Mouse (Mus musculus) left cerebral cortex, postnatal 14 days (tissue): ENCODE results near the gene Vmn1r4. TPM values are rescaled to one million over a fixed set of nuclear protein-coding genes. Genes with fewer than 3 reads are reported as not detected.

Experiments
- DNase-seq, 2 experiments: peaks; one replicate each; pipeline ENCODE4 v3.0.0; 2021 to 2022; ENCODE audit warnings: low spot score in 2 of 2, mixed read lengths in 1 of 2
- intact Hi-C: fragments of 180-260 bp; cut with DNase I; formaldehyde crosslinking; loops from one replicate; pipeline ENCODE4 v1.15.1; 2025
- total RNA-seq, 2 experiments: library from RNA; stranded (reverse); gene quantifications; 2 replicates each; pipeline ENCODE4 v1.2.3; 2021

The Vmn1r4 gene
- total RNA-seq, 2 experiments from 2014 or later = 0.27 TPM; not detected in 1

GRCm38 (mm10) chr6:56910910-56911309, 12.9 kb upstream of the Vmn1r4 start:
- no peak for DNase-seq
- intact Hi-C loops = no loop called here

GRCm38 (mm10) chr6:56913092-56913858, 10.5 kb upstream of the Vmn1r4 start:
- DNase-seq = peak in 1 of 2 experiments; percentile 42
- intact Hi-C loops = no loop called here

GRCm38 (mm10) chr6:56916279-56916678, 7.5 kb upstream of the Vmn1r4 start:
- intact Hi-C loops = no loop called here
- no peak for DNase-seq

GRCm38 (mm10) chr6:56917578-56918368, 6.0 kb upstream of the Vmn1r4 start:
- DNase-seq = no peak

GRCm38 (mm10) chr6:56919330-56920044, 4.3 kb upstream of the Vmn1r4 start:
- DNase-seq = no peak
- intact Hi-C loops = no loop called here

More at GRCm38 (mm10) chr6:56917578-56918368, 6.0 kb upstream of the Vmn1r4 start:
- intact Hi-C loops = no loop called here

DNA sequence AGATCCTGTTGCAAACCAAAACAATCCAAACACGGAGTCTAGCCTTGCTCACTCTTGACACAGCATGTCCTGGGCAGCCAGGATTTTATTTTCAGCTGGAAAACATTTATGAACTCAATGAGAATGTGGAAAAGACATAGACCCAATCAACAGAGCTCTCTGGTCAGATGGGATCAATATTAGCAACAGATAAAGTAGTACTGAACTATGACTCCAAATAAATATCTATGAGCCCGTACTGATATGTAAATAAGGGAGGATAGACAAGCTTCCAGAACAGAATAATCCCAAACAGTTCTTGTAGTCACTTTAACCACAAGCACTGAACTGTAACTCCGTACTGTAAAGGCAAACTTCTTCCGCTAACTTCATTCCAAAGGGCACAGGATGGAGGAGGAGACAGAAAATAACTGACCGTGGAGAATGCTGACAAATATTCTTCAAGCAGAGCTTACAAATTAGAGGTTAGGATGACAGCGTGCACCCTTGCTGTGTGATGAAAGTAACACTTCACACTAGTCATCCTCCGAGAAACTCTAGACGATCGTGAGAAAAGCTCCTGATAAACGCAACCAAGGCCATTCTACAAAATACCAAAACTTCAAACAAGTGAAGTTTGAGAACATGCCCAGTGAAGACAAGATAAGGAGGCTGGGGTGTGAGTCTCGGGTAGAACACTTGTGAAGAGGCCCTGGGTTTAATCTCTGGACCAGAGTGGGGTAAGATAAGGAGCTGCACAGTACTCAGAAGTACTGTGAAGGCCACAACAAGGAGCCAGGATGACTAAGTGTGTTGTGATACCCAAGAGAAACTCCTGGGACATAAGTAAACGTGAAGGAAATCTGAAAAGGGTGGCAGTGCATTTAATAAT, 3.4 kb upstream of the Vmn1r4 start:
- DNase-seq = no peak

GRCm38 (mm10) chr6:56923331-56923725, 487 bp upstream of the Vmn1r4 start:
- intact Hi-C loops = no loop called here
- no peak for DNase-seq

More for the DNA sequence above, 3.4 kb upstream of the Vmn1r4 start:
- intact Hi-C loops = no loop called here

DNA sequence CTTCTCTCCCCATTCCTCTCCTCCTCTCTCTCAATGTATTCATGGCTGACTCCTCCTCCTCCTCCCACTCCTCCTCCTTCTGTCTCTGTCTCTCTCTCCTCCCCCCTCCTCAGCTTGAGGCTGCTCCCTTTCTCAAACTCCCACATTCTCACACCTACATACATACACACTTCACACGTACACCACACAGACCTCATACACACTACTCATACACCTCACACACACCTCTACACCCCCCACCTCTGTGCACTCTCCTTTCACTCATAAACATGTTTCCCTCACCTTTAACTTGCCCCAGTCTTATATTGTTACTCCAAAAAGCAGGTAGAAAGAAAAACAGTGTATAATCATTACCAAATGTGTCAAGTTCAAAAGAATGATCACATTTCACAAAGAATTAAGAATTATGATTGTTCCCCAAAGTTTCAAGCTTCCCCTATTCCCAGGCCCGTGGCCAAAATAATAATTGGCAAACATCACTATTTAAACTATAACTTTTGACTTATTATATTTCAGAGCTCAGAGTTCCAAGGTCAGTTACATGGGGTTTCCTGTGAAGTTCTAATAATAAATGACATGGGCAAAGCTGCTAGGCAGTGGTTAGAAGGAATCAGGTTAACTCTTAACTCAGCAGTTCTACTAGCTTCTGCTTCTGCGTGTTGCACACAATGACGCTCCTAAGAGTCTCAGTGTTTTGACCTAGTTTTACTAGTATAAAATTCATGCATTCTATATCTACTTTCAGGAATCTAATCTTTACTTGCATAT, 8.0 kb downstream of the Vmn1r4 start:
- intact Hi-C loops = no loop called here

DNA sequence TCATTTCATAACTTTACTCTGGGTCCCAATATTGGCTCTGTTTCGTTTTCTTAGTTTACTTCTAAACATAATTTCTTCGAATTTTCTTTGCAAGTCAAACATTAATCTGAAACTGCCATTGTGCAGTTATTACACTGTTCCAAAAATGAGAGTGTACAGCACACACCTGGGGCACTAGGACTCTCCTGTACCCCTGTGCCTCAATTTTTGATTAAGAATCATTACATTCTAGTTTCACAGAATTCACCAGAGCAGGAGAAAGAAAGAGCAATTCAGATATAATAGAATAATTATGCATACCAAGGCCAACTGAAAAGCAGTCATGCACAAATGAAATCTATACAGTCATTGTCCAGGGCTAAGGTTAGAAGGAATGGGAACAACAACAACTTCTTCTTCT, 8.6 kb downstream of the Vmn1r4 start:
- intact Hi-C loops = no loop called here
- DNase-seq = no peak

More for the DNA sequence above, 8.0 kb downstream of the Vmn1r4 start:
- DNase-seq = no peak

GRCm38 (mm10) chr6:56934366-56934765, 10.6 kb downstream of the Vmn1r4 start:
- intact Hi-C loops = no loop called here

GRCm38 (mm10) chr6:56956436-56956835, 32.6 kb downstream of the Vmn1r4 start:
- intact Hi-C loops = no loop called here
- no peak for DNase-seq

More at GRCm38 (mm10) chr6:56934366-56934765, 10.6 kb downstream of the Vmn1r4 start:
- DNase-seq = no peak

DNA sequence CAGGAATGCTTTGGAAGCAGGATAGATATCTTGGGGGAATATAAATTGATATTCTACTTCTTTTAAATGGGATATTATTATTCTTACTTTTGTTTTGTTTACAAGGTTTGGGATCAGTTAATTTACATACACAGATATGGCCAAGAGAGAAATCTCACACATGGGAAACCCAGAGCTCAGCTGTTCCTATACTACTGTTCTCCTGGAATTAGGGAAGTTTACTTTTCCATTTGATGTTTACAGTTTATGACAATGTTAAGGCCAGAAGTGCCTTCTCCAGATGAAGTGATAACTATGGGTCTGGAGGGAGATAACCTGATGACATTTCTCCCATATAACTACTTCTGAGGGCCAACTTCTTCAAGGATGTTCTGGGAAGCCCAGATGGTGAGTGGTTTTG, 46.2 kb downstream of the Vmn1r4 start, which contains the start of gene Vmn1r5:
Gene Vmn1r5, plus strand, starts transcription at position 301 of the 400 bp plus-strand sequence.
- intact Hi-C loops = no loop called here
- DNase-seq = no peak

GRCm38 (mm10) chr6:56996943-56997342, 73.1 kb downstream of the Vmn1r4 start, which contains the start of gene Vmn1r6:
Gene Vmn1r6, plus strand, starts transcription at chr6:56997243.
- no peak for DNase-seq

More at GRCm38 (mm10) chr6:56996943-56997342, 73.1 kb downstream of the Vmn1r4 start, which contains the start of gene Vmn1r6:
- intact Hi-C loops = no loop called here

Other genes with a start within 250 kb of the Vmn1r4 start
- 10 to 100 TPM; 16.9 to 18.7 TPM for gene Lsm5, start 219.3 kb upstream of the Vmn1r4 start, total RNA-seq
- 10 to 100 TPM; 32.8 to 35.9 TPM for gene Avl9, start 209.1 kb upstream of the Vmn1r4 start, total RNA-seq
- 10 to 100 TPM; 47.1 to 51.3 TPM for gene Kbtbd2, start 126.2 kb upstream of the Vmn1r4 start, total RNA-seq
- gene Fkbp9, start 92.0 kb upstream of the Vmn1r4 start, total RNA-seq = 10 to 100 TPM; 26.7 to 27.5 TPM
- 10 to 100 TPM; 48.4 to 52.0 TPM for gene Nt5c3, start 83 bp upstream of the Vmn1r4 start, total RNA-seq
- not detected for gene Vmn1r5, start 46.3 kb downstream of the Vmn1r4 start, total RNA-seq
- gene Vmn1r6, start 73.2 kb downstream of the Vmn1r4 start, total RNA-seq = not detected
- gene Vmn1r7, start 101.3 kb downstream of the Vmn1r4 start, total RNA-seq = not detected
- not detected for gene Vmn1r8, start 108.3 kb downstream of the Vmn1r4 start, total RNA-seq
- gene Vmn1r9, start 142.8 kb downstream of the Vmn1r4 start, total RNA-seq = not detected
- gene Vmn1r10, start 185.4 kb downstream of the Vmn1r4 start, total RNA-seq = not detected
- gene Vmn1r11, start 209.4 kb downstream of the Vmn1r4 start, total RNA-seq = not detected
- not detected for gene Vmn1r12, start 232.9 kb downstream of the Vmn1r4 start, total RNA-seq